Mouse (Mus musculus) megakaryocyte, embryonic 14.5 days (primary cell): Measurements from ENCODE around the gene Stra6.

Source experiments
- FLI1 ChIP-seq: IDR thresholded peaks from 2 replicates; pipeline ENCODE4 v1.6.1; 2012; ENCODE audit warnings: low read length, inconsistent platforms, mixed read lengths
- GATA1 ChIP-seq: IDR thresholded peaks from 3 replicates; pipeline ENCODE4 v1.6.1; 2012; ENCODE audit warnings: mixed read lengths, low read length, inconsistent platforms, borderline replicate concordance

- TF ChIP-seq GATA1 (no peak), FLI1 (no peak)
These were observed 65.4 kb downstream of the Stra6 start for GRCm38 (mm10) chr9:58128926-58129413.
